Mouse (Mus musculus) myocyte (in vitro differentiated cells): ENCODE results near the gene Brca2. TPM values are rescaled to one million over a fixed set of nuclear protein-coding genes. Genes with fewer than 3 reads are reported as not detected.

Experiments used
- H3K27me3 ChIP-seq: one replicate; pipeline ENCODE4 v1.6.1; 2011; ENCODE audit not compliant: control insufficient read depth, insufficient read depth, insufficient read length
- H3K36me3 ChIP-seq: one replicate; pipeline ENCODE4 v1.6.1; 2011; ENCODE audit not compliant: control insufficient read depth, insufficient read depth
- H3K4me2 ChIP-seq: one replicate; pipeline ENCODE4 v1.6.1; 2011; ENCODE audit warnings: low read depth, control low read depth
- H3K4me3 ChIP-seq: one replicate; pipeline ENCODE4 v1.5.1; 2011; ENCODE audit warnings: mild to moderate bottlenecking, control low read depth, moderate library complexity
- H3K79me2 ChIP-seq: one replicate; pipeline ENCODE4 v1.6.1; 2011; ENCODE audit not compliant: control insufficient read depth, insufficient read depth
- H3ac ChIP-seq: one replicate; pipeline ENCODE4 v1.6.1; 2011; ENCODE audit not compliant: control insufficient read depth, insufficient read length
- CEBPB ChIP-seq: IDR thresholded peaks from 2 replicates; pipeline ENCODE4 v1.6.1; 2011; ENCODE audit warnings: mild to moderate bottlenecking, moderate library complexity; ENCODE audit not compliant: poor library complexity, insufficient read depth, severe bottlenecking
- E2F4 ChIP-seq: IDR thresholded peaks from one replicate; pipeline ENCODE4 v1.6.1; 2011; ENCODE audit warnings: mild to moderate bottlenecking, control low read depth, moderate library complexity; ENCODE audit not compliant: insufficient read depth
- MAX ChIP-seq: IDR thresholded peaks from one replicate; pipeline ENCODE4 v1.6.1; 2011; ENCODE audit warnings: low read depth, mild to moderate bottlenecking, control low read depth
- MYOD1 ChIP-seq, 3 experiments: IDR thresholded peaks; one replicate each; pipeline ENCODE4 v1.6.1; 2011; ENCODE audit warnings: control low read depth in 2 of 3, low read depth in 2 of 3, mild to moderate bottlenecking in 2 of 3, moderate library complexity in 1 of 3; ENCODE audit not compliant: insufficient read length in 2 of 3, control insufficient read depth in 1 of 3
- MYOG ChIP-seq, 3 experiments: IDR thresholded peaks; one replicate each; pipeline ENCODE4 v1.6.1; 2011; ENCODE audit warnings: control low read depth in 2 of 3, low read depth in 2 of 3, mild to moderate bottlenecking in 2 of 3; ENCODE audit not compliant: insufficient read length in 2 of 3, control insufficient read depth in 1 of 3, insufficient read depth in 1 of 3
- POLR2A ChIP-seq: IDR thresholded peaks from one replicate; pipeline ENCODE4 v1.6.1; 2011; ENCODE audit warnings: low read depth, mild to moderate bottlenecking, control low read depth, moderate library complexity; ENCODE audit not compliant: insufficient read length
- POLR2AphosphoS2 ChIP-seq: IDR thresholded peaks from one replicate; pipeline ENCODE4 v1.6.1; 2011; ENCODE audit warnings: low read depth, control low read depth; ENCODE audit not compliant: insufficient read length
- REST ChIP-seq: IDR thresholded peaks from one replicate; pipeline ENCODE4 v1.6.1; 2011; ENCODE audit warnings: mild to moderate bottlenecking, control low read depth, moderate library complexity; ENCODE audit not compliant: insufficient read depth, insufficient read length
- SRF ChIP-seq: IDR thresholded peaks from one replicate; pipeline ENCODE4 v1.6.1; 2011; ENCODE audit warnings: low read depth; ENCODE audit not compliant: control insufficient read depth, insufficient read length
- TCF12 ChIP-seq: IDR thresholded peaks from one replicate; pipeline ENCODE4 v1.6.1; 2011; ENCODE audit warnings: mild to moderate bottlenecking, control low read depth; ENCODE audit not compliant: poor library complexity, insufficient read depth, severe bottlenecking
- TCF3 ChIP-seq: IDR thresholded peaks from one replicate; pipeline ENCODE4 v1.6.1; 2011; ENCODE audit warnings: low read depth, control low read depth; ENCODE audit not compliant: insufficient read length
- USF1 ChIP-seq: IDR thresholded peaks from one replicate; pipeline ENCODE4 v1.6.1; 2011; ENCODE audit warnings: low read depth, mild to moderate bottlenecking, control low read depth, moderate library complexity
- polyA plus RNA-seq: library from polyadenylated mRNA; unstranded; fragments of >200 nt; fragmentation: generic; extraction: Trizol; gene quantifications from one replicate; pipeline ENCODE4 v1.2.1, GENCODE M21; 2012; ENCODE audit warnings: missing spikeins

The Brca2 gene
- polyA plus RNA-seq, 1 experiment = 2.1 TPM

DNA sequence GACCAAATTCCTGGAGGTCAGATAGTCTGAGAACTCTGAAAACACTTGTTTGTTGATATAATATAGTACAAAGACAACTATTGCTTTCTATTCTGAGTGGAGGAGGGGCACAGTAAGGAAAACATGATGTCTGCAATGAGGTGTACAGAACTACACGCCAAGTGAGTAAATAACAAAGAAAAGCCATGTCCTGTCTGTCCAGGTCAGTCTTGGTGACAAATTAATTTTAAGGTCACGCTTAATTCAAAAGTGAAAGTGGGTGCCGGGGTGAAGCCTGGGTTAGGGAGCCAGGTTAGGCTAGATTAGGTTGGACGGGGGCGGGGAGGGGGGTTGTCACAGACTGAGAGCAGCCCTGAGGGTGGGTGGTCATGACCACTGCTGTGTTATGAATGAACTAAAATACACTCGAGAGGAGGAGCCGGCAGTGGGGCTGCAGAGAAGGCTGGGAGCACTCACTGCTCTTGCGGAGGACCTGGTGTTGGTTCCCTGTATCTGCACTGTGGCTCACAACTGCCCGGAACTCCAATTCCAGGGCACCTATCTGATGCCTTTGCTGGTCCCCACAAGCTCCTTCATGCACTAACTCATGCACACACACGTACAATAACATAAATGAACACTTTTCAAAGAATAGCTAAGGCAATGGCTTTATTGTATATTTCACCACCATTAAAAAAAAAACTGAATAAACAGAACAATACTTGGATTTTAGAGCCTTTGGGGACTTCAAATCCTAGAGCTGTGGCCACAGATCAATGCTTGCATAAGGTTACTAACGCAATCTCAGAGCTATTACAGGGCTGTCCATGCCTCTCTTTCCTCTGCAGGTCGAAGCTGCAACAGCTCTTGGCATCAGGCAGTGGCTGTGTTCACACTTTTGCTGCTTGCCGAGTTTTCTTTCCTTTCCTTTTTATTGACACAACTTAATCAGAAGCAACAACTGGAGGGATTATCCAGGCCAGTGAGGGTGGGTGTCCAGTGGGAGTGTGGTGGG, 77.2 kb downstream of the Brca2 start:
- H3K4me2 ChIP-seq = no peak overlapping the region
- no peak overlapping the region for H3K4me3 ChIP-seq
- H3K36me3 ChIP-seq = no peaks in the 10 kb centered on the region
- TF ChIP-seq E2F4 (no peak), MYOG (IDR thresholded peaks at IDR 0.05; ENCODE audit: control insufficient read depth in 1 of 3, insufficient read depth in 1 of 3, insufficient read length in 2 of 3, low read depth in 2 of 3) (no peak), REST (no peak), CEBPB (no peak), POLR2AphosphoS2 (no peak), MAX (no peak), POLR2A (no peak), USF1 (no peak), MYOD1 (IDR thresholded peaks at IDR 0.05; ENCODE audit: control insufficient read depth in 1 of 3, insufficient read length in 2 of 3, low read depth in 2 of 3) (no peak), SRF (no peak), TCF12 (no peak)
- H3K27me3 ChIP-seq = no peaks in the 10 kb centered on the region
- H3K79me2 ChIP-seq = no peaks in the 10 kb centered on the region
- no peak overlapping the region for H3ac ChIP-seq

- Histone ChIP-seq H3K36me3 (no peaks in the 10 kb centered on the region), H3K4me3 (no peak overlapping the region), H3K79me2 (no peaks in the 10 kb centered on the region), H3K27me3 (no peaks in the 10 kb centered on the region), H3K4me2 (no peak overlapping the region), H3ac (no peak overlapping the region)
- no peak for TF ChIP-seq USF1
- no peak for TF ChIP-seq POLR2AphosphoS2
- no peak for TF ChIP-seq CEBPB
- no peak for TF ChIP-seq TCF3
- TF ChIP-seq MAX = no peak
- TF ChIP-seq POLR2A = no peak
- no peak for TF ChIP-seq MYOD1 (IDR thresholded peaks at IDR 0.05; ENCODE audit: control insufficient read depth in 1 of 3, insufficient read length in 2 of 3, low read depth in 2 of 3)
- no peak for TF ChIP-seq SRF
- no peak for TF ChIP-seq E2F4
- TF ChIP-seq TCF12 = no peak
- TF ChIP-seq MYOG (IDR thresholded peaks at IDR 0.05; ENCODE audit: control insufficient read depth in 1 of 3, insufficient read depth in 1 of 3, insufficient read length in 2 of 3, low read depth in 2 of 3) = no peak
Measured at GRCm38 (mm10) chr5:150600554-150601440, 78.4 kb downstream of the Brca2 start.

DNA sequence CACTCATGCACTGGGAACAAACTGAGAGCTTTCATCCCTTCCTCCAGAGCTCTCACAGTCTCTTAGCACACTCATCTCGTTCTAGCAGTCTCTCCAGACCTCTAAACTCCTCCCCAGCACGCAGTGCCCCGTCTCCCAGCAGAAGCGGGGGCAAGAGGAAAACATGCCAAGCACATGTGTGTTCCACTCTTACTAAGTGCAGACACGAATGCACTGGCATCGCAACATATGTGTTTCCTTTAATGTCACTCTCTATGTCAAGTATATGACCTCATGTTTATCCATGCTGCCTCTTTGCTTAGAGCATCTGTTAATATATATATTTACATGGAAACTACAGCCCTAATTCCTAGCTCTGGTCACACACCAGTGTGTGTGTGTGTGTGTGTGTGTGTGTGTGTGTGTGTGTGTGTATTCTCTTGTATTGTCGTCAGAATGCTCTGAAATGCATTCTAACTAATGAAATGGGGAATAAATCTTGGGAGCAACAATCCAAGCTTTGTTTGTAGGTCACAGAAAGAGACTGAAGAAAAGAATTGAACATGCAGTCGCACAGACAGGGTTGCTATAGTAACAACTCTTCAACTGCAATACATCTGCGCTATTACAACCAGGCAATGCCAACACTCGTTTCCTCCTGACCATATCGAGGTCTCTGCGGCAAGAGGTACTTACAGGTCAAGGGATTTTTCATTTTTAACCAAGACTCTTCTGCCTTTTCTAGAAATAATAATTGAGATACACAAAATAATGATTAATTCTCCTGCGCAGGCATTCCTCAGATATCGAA, 79.2 kb downstream of the Brca2 start:
- H3K4me3 ChIP-seq = no peak overlapping the region
- H3K36me3 ChIP-seq = no peaks in the 10 kb centered on the region
- no peak for TF ChIP-seq REST
- TF ChIP-seq MYOD1 (IDR thresholded peaks at IDR 0.05; ENCODE audit: control insufficient read depth in 1 of 3, insufficient read length in 2 of 3, low read depth in 2 of 3) = no peak
- TF ChIP-seq POLR2AphosphoS2 = no peak
- TF ChIP-seq TCF3 = no peak
- TF ChIP-seq SRF = no peak
- TF ChIP-seq MYOG (IDR thresholded peaks at IDR 0.05; ENCODE audit: control insufficient read depth in 1 of 3, insufficient read depth in 1 of 3, insufficient read length in 2 of 3, low read depth in 2 of 3) = no peak
- TF ChIP-seq USF1 = no peak
- TF ChIP-seq CEBPB = no peak
- TF ChIP-seq E2F4 = no peak
- TF ChIP-seq TCF12 = no peak
- no peak for TF ChIP-seq POLR2A
- TF ChIP-seq MAX = no peak

GRCm38 (mm10) chr5:150606131-150606530, 83.7 kb downstream of the Brca2 start:
- TF ChIP-seq TCF3 = no peak
- no peak for TF ChIP-seq CEBPB
- TF ChIP-seq USF1 = no peak
- no peak for TF ChIP-seq MYOG (IDR thresholded peaks at IDR 0.05; ENCODE audit: control insufficient read depth in 1 of 3, insufficient read depth in 1 of 3, insufficient read length in 2 of 3, low read depth in 2 of 3)
- no peak for TF ChIP-seq SRF
- no peak for TF ChIP-seq E2F4
- TF ChIP-seq REST = no peak
- no peak for TF ChIP-seq POLR2A
- TF ChIP-seq TCF12 = no peak

More for the DNA sequence above, 79.2 kb downstream of the Brca2 start:
- no peak overlapping the region for H3ac ChIP-seq
- H3K4me2 ChIP-seq = no peak overlapping the region
- H3K79me2 ChIP-seq = no peaks in the 10 kb centered on the region
- H3K27me3 ChIP-seq = no peaks in the 10 kb centered on the region

More at GRCm38 (mm10) chr5:150606131-150606530, 83.7 kb downstream of the Brca2 start:
- Histone ChIP-seq H3ac (no peak overlapping the region), H3K36me3 (no peaks in the 10 kb centered on the region), H3K4me2 (no peak overlapping the region), H3K4me3 (no peak overlapping the region), H3K79me2 (no peaks in the 10 kb centered on the region), H3K27me3 (no peaks in the 10 kb centered on the region)
